Mouse (Mus musculus) E14TG2a.4 (cell line): Measurements from ENCODE around the gene Dmrtb1.

Experiments used
- H3K27me3 ChIP-seq: 2 replicates; pipeline ENCODE4 v1.6.1; 2014; ENCODE audit warnings: low read length, control low read depth; ENCODE audit not compliant: insufficient read depth
- H3K36me3 ChIP-seq: 2 replicates; pipeline ENCODE4 v1.6.1; 2014; ENCODE audit warnings: low read length, control low read depth; ENCODE audit not compliant: insufficient read depth
- H3K4me1 ChIP-seq: replicated peaks from 2 replicates; pipeline ENCODE4 v1.6.1; 2014; ENCODE audit warnings: low read depth, low read length, control low read depth
- H3K4me3 ChIP-seq: replicated peaks from 2 replicates; pipeline ENCODE4 v1.5.1; 2014; ENCODE audit warnings: mild to moderate bottlenecking, low read length
- H3K9me3 ChIP-seq: 2 replicates; pipeline ENCODE4 v1.6.1; 2014; ENCODE audit warnings: low read length, control low read depth
- CTCF ChIP-seq: conservative IDR thresholded peaks from 2 replicates; pipeline ENCODE4 v1.5.1; 2014; ENCODE audit warnings: low read length
- NANOG ChIP-seq: IDR thresholded peaks from 2 replicates; pipeline ENCODE4 v1.6.1; 2014; ENCODE audit warnings: borderline replicate concordance, low read length, mixed read lengths
- POU5F1 ChIP-seq: IDR thresholded peaks from 2 replicates; pipeline ENCODE4 v1.6.1; 2014; ENCODE audit warnings: low read length, borderline replicate concordance

Dmrtb1 gene

DNA sequence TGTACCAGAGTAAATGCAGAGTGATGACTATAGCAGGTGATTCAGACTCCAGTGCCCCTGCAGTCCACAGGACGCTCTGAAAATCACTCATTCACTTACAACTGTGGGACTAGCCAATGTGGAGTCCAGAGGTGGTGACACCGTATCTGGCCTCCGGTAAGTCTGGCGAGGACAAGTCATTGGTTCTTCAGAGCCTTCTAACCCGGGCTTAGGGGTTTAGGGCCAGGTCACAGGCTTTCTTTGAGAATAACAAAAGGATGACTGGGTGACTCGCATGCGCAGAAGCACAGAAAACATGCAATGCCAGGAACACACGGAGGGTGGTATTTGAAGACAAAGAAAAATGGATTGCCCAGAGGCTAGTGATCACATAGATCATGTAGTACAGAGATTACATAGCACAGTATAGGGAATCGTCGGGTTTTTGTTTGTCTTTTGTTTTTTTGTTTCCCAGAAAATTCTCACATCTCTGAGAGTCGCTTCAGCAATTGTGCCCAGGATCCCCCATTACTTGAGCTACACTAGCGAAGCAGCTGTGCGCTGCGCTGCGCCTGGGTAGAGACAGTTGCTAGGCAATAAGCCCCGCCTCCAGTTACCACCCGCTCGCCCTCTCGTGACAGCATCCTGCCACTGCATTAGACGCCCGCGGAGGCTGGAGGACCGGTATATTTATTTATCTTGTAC lies 10.2 kb downstream of the Dmrtb1 start:
- Histone ChIP-seq H3K36me3 (no peaks in the 10 kb centered on the region), H3K9me3 (no peaks in the 10 kb centered on the region), H3K4me3 (no peak overlapping the region), H3K27me3 (peaks cover 77% of the 10 kb centered on the region), H3K4me1 (peaks cover 4% of the 10 kb centered on the region; the same call in 1 of the 2 replicates)
- TF ChIP-seq CTCF (peak; percentile 53), NANOG (no peak)

GRCm38 (mm10) chr4:107670731-107671130 lies 13.3 kb downstream of the Dmrtb1 start:
- no peaks in the 10 kb centered on the region; the same call in 1 of the 2 replicates for H3K4me1 ChIP-seq
- no peak overlapping the region for H3K4me3 ChIP-seq
- H3K36me3 ChIP-seq = no peaks in the 10 kb centered on the region
- no peaks in the 10 kb centered on the region for H3K9me3 ChIP-seq
- no peak for TF ChIP-seq CTCF
- no peak for TF ChIP-seq POU5F1
- TF ChIP-seq NANOG = no peak
- H3K27me3 ChIP-seq = peaks cover 54% of the 10 kb centered on the region

GRCm38 (mm10) chr4:107668514-107668913 lies 15.5 kb downstream of the Dmrtb1 start:
- Histone ChIP-seq H3K9me3 (no peaks in the 10 kb centered on the region), H3K4me1 (no peaks in the 10 kb centered on the region), H3K4me3 (no peak overlapping the region), H3K36me3 (no peaks in the 10 kb centered on the region), H3K27me3 (peaks cover 36% of the 10 kb centered on the region)
- TF ChIP-seq NANOG = no peak
- TF ChIP-seq CTCF = no peak
- TF ChIP-seq POU5F1 = no peak

- no peaks in the 10 kb centered on the region for H3K36me3 ChIP-seq
- H3K4me1 ChIP-seq = no peaks in the 10 kb centered on the region
- H3K27me3 ChIP-seq = 0 out of 2 replicates have a peak, but pooled peaks cover 21% of the 10 kb centered on the region
- TF ChIP-seq NANOG (no peak), CTCF (no peak), POU5F1 (no peak)
- H3K9me3 ChIP-seq = no peaks in the 10 kb centered on the region
- H3K4me3 ChIP-seq = no peak overlapping the region
Observed at GRCm38 (mm10) chr4:107660649-107661048, 23.4 kb downstream of the Dmrtb1 start.

GRCm38 (mm10) chr4:107653280-107653643 lies 30.8 kb downstream of the Dmrtb1 start:
- TF ChIP-seq NANOG (no peak), POU5F1 (no peak), CTCF (no peak)
- peaks cover 29% of the 10 kb centered on the region; the same call in 1 of the 2 replicates for H3K27me3 ChIP-seq
- no peaks in the 10 kb centered on the region for H3K36me3 ChIP-seq
- peaks cover 21% of the 10 kb centered on the region for H3K4me1 ChIP-seq
- H3K9me3 ChIP-seq = no peaks in the 10 kb centered on the region
- no peak overlapping the region for H3K4me3 ChIP-seq

- no peaks in the 10 kb centered on the region for H3K9me3 ChIP-seq
- TF ChIP-seq CTCF (peak; percentile 49), NANOG (no peak), POU5F1 (no peak)
- peak overlapping the region; percentile 13; the same call in 1 of the 2 replicates for H3K4me3 ChIP-seq
- H3K36me3 ChIP-seq = no peaks in the 10 kb centered on the region
- peaks cover 21% of the 10 kb centered on the region for H3K4me1 ChIP-seq
- H3K27me3 ChIP-seq = peaks cover 29% of the 10 kb centered on the region; the same call in 1 of the 2 replicates
Observed at GRCm38 (mm10) chr4:107652598-107653279, 31.3 kb downstream of the Dmrtb1 start.

DNA sequence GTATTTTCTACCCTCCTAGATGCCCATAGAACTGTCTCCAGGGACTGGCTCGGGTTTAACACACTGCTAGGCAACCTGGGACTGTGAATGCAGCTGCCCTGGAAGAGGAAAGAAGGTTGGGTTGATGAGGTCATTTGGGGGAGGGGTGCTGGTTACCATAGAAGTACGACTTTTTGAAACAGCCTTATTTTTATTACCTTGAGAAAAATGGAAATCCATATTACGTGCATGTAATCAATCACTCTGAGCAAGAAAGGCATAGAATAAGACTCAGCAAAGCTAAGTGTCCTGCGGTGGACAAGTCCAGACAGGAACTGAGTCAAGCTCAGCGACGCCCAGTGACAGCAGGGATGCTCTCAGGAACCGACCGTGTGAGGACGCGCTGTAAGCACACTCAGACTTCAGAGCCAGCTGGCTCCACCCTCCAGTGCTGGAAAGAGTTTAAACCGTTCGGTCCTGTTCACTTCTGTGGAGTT lies 33.0 kb downstream of the Dmrtb1 start:
- Histone ChIP-seq H3K4me3 (no peak overlapping the region), H3K27me3 (peaks cover 21% of the 10 kb centered on the region; the same call in 1 of the 2 replicates), H3K4me1 (peaks cover 21% of the 10 kb centered on the region), H3K36me3 (no peaks in the 10 kb centered on the region), H3K9me3 (no peaks in the 10 kb centered on the region)
- TF ChIP-seq POU5F1 (no peak), CTCF (no peak), NANOG (no peak)

DNA sequence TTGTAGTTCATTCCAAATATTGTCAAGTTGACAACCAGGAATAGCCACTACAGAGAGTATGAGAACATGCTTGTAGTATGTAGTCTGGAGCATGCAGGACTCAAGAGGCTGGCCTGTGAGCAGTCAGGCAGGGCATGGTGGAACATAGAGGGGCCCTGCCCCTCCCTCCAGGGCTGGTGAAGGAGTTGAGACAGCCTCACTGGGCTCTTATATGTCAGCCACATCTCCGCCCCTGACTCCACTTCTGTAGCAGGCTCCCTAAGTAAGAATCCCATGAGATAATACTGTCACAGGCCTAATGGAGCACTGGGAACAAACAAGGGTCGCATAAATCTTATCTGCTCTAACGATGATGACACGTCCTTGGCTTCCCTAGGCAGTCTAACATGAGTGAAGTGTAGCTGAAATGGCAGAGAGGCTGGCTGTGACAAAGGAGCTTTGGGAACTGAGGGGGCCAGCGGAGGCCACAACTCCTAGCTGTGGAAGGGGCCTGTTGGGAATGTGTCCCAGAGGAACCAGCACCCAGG lies 35.0 kb downstream of the Dmrtb1 start:
- H3K4me1 ChIP-seq = peaks cover 21% of the 10 kb centered on the region
- no peak overlapping the region for H3K4me3 ChIP-seq
- no peaks in the 10 kb centered on the region for H3K9me3 ChIP-seq
- no peaks in the 10 kb centered on the region for H3K36me3 ChIP-seq
- peaks cover 13% of the 10 kb centered on the region; the same call in 1 of the 2 replicates for H3K27me3 ChIP-seq
- TF ChIP-seq POU5F1 (no peak), NANOG (no peak)
